Mouse (Mus musculus) spleen, adult 2 months (tissue): ENCODE data around the gene Frem2.

Source experiments
- CTCF ChIP-seq: fragments of 200-500 bp; IDR thresholded peaks from 2 replicates; pipeline ENCODE4 v1.5.1; 2011; ENCODE audit warnings: mild to moderate bottlenecking, inconsistent platforms; ENCODE audit not compliant: insufficient read depth, insufficient read length, insufficient replicate concordance; ENCODE audit errors: extremely low read depth
- POLR2A ChIP-seq: fragments of 200-500 bp; IDR thresholded peaks from 2 replicates; pipeline ENCODE4 v1.6.1; 2011; ENCODE audit warnings: low read depth, low read length, inconsistent platforms

GRCm38 (mm10) chr3:53467356-53467755 is 189.8 kb downstream of the Frem2 start:
- TF ChIP-seq CTCF (no peak), POLR2A (no peak)
